Mouse (Mus musculus) NIH3T3 (cell line): ENCODE results near the gene Igfbpl1.

Source experiments
- DNase-seq: peaks from one replicate; pipeline ENCODE4 v3.0.0-alpha.2; 2012; ENCODE audit warnings: low read depth

The Igfbpl1 gene

GRCm38 (mm10) chr4:45822781-45823575, 3.7 kb downstream of the Igfbpl1 start:
- no peak for DNase-seq

DNA sequence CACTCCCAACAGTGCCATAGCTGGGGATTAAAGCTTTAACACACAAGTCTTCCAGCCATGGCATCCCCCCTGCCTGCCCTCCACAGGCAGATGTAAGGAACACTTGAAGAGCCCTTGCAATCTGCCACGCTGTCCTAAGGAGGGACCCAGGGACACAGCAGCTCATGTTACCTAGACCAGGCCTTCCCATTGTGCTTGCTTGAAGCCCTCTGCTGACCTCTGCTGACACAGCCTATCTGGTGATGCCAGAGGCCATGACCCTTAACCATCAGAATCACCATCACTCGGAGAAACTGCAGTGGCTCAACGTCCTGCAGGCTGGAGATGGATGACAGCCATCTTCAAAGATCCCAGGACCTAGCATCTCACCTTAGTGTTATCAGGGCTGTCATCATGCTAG, 4.7 kb downstream of the Igfbpl1 start:
- no peak for DNase-seq

GRCm38 (mm10) chr4:45820074-45820830, 6.5 kb downstream of the Igfbpl1 start:
- peak; percentile 59 for DNase-seq

DNA sequence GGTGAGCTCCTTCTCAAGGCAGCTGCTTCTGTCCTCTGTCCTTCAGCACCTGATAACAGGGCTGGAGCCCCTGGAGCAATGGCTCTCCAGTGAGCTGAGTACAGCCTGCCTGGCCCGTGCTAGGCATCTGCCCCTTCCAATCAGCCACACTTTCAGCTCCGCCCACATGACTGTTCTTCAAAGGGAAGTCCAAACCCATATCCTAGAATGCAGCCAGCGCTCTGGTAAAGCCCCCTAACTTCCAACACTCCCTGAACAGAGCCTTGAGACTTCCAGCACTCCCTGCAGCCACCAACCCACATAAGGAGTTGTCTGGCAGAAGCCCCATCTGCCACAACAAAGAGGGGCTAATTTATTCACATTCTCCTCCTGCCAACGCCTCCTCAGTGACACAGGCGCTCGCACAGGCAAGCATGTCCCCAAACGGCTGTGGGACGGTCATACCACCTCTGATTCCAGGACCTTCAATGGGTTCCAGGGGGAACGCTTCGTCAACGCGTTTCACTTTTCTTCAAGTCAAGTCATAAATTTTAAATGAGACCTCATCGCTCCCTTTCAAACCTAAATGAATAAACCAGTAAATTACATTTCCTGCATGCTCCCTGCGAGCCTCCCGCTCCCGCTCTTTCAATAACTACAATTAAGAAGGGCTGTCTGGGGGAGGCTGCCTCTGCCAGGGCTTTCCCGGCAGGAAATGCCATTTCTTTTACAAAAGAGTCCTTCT, 7.4 kb downstream of the Igfbpl1 start:
- peak; percentile 2 for DNase-seq

GRCm38 (mm10) chr4:45818814-45819207, 7.9 kb downstream of the Igfbpl1 start:
- DNase-seq = no peak

- DNase-seq = peak; percentile 29
Measured at GRCm38 (mm10) chr4:45815542-45815941, 11.2 kb downstream of the Igfbpl1 start.

GRCm38 (mm10) chr4:45811250-45811649, 15.5 kb downstream of the Igfbpl1 start:
- no peak for DNase-seq

GRCm38 (mm10) chr4:45808034-45808433, 18.7 kb downstream of the Igfbpl1 start:
- DNase-seq = no peak

GRCm38 (mm10) chr4:45802900-45803299, 23.8 kb downstream of the Igfbpl1 start:
- DNase-seq = no peak

- DNase-seq = no peak
Measured at GRCm38 (mm10) chr4:45799956-45800537, 26.7 kb downstream of the Igfbpl1 start.

- no peak for DNase-seq
Measured at GRCm38 (mm10) chr4:45798964-45799363, 27.8 kb downstream of the Igfbpl1 start, which contains the start of gene Aldh1b1. Gene Aldh1b1, plus strand, starts transcription at chr4:45799022.

- no peak for DNase-seq
Measured at GRCm38 (mm10) chr4:45796760-45797159, 30.0 kb downstream of the Igfbpl1 start.

DNA sequence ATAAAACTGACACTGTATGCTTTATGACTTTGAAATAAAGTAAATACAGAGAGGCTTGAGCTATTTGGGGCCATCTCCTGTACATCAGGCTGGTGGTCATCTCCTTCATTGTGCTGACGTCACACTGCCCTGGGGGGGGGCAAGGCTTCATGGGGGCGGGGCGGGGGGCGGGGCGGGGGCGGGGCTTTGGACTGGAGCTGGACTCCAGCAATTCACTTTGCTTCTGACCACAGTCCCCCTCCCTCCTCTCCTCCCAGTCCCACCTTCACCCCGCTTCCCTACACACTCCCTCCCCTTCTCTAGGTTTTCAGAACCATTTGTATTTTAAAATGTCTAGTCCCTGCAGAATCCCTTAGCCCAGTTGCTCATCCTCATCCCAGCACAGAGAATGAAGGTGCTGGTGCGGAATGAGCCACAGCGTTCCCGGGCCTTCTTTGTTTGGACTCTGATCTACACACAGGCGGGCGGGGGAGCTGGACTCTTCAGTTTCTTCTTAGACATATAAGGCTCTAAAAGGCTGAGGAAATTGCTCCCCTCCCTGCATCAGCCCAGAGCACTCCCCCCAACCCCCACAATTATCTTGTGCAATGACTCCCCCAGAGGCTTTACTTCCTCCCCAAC, 31.4 kb downstream of the Igfbpl1 start:
- no peak for DNase-seq

- DNase-seq = no peak
Measured at GRCm38 (mm10) chr4:45790018-45790417, 36.7 kb downstream of the Igfbpl1 start.

GRCm38 (mm10) chr4:45789263-45789958, 37.3 kb downstream of the Igfbpl1 start:
- no peak for DNase-seq

GRCm38 (mm10) chr4:45788446-45789081, 38.2 kb downstream of the Igfbpl1 start:
- DNase-seq = no peak

DNA sequence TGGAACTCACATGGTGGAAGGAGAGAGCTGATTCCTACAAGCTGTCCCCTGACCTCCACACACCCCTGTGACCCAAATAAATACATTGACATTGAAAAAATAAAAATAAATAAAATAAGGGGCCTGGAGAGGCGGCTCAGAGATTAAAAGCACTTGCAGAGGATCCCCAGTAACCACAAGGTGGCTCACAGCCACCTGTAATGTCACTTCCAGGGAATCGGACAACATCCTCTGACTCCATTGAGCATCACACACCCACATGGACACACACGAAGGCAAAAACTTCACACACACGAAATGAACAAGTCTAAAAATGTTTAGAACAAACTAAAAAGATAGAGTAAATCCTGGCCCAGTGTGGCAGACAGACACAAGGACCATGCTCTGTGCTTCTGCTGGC, 40.0 kb downstream of the Igfbpl1 start:
- DNase-seq = no peak

DNA sequence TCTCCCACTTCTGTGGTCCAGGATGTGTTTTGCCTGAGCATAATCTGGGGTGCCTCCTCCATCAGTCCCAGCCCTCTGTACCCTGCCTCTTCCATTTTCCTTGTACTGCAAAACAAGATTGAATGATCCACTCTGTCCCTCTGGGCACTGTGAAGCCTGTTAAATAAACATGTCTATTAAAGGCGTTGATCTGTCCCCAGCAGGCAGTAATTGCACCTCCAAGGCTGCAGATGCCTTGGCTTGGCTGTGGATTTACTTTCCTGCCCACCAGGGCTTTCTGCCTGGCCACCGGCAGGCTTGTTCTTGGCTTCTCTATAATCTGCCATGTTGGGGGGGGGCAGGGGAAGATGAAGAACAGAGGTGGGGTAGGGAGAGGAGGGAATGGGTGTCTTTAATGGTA, 40.8 kb downstream of the Igfbpl1 start:
- no peak for DNase-seq

DNA sequence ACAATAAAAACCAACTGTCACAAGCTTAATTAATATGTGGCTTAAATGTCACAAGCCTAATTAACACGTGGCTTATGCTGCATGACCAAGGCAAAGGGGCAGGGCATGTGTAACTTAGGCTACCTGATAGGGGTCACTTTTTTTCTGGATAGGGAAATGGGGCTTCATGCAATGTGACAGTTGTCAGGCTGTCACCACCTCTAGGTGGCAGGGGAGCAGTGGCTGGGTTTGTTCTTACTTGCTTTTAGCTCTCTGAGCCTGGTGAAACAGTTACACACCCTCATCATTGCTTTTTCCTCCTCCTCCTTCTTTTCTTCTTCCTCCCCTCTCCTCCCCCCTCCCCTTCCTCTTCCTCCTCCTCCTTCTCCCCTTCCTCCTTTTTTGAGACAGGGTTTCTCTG, 43.1 kb downstream of the Igfbpl1 start:
- DNase-seq = no peak

DNA sequence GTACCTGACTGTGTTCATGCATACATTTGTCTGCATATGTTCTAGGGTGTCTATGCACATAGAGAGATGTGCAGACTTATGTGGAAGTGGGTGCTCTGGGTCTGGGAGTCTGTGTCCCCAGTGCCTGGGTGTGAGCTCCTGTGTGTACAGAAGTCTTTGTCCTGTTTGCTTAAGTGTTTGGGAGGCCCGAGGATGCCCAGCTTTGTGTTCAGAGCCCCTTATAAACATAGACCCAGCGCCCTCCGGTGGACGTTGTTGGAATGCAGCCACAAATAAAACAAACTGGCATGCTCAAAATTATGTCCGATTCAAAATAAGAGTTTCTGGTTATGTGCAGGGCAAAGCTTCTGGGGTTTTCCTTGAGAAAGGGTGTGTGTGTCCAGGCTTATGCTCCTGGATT, 55.1 kb downstream of the Igfbpl1 start:
- DNase-seq = peak; percentile 78

DNA sequence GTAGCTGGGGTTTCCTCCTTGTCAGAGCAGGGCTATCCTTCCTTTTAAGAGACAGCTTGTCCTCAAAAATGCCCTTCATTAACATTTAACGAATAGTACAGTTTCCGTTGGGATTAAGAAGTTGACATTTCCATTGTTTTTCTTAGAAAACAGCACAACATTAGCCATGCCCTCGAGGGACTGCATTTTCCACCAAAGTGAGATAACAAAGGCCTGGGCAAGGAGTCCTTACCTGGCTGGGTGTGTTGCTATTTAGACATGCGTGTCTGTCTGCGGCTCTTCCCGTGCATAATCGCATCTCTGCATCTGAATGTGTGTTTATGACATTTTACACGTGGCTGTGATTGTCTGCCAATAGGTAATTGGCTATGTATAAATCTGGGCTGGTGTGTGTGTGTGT, 55.5 kb downstream of the Igfbpl1 start:
- DNase-seq = no peak
